Mouse (Mus musculus): ENCODE results near the gene Scnm1. TPM values are rescaled to one million over a fixed set of nuclear protein-coding genes. Genes with fewer than 3 reads are reported as not detected.

The Scnm1 gene
- total RNA-seq (2021) (10 to 100 TPM; 28.3 to 32.1 TPM), polyA plus RNA-seq (2012; rRNA removed) (46.8 and 67.9 TPM in 2 replicates)
- long read RNA-seq, transcript Scnm1-201 (7 exons, 1,054 nt) = major isoform, 16 of 22 reads
- long read RNA-seq, partial matches to known transcripts = 0 of 22 reads
- long read RNA-seq, other reads (novel, unspliced or antisense) = 3 of 22 reads

GRCm38 (mm10) chr3:95133680-95134101, at the start of gene Scnm1, which contains the start of gene Lysmd1:
TSS of gene Scnm1 (minus strand) at chr3:95134011.
TSS of gene Lysmd1 (plus strand) at chr3:95134088.
- H3K4me1 ChIP-seq (ENCODE audit: control insufficient read depth, insufficient read depth, low read length) = peaks cover 6% of the 10 kb centered on the region

GRCm38 (mm10) chr3:95181841-95182240, 48.0 kb upstream of the Scnm1 start:
- H3K36me3 ChIP-seq (ENCODE audit: control insufficient read depth, insufficient read depth, low read length) = no peaks in the 10 kb centered on the region
- H3K4me1 ChIP-seq (ENCODE audit: control insufficient read depth, insufficient read depth, low read length) = no peaks in the 10 kb centered on the region
- no peaks in the 10 kb centered on the region for H3K27me3 ChIP-seq (ENCODE audit: control insufficient read depth, insufficient read depth, low read length)
- TF ChIP-seq POLR2A (IDR thresholded peaks at IDR 0.05; ENCODE audit: insufficient read depth, low read depth, low read length) (no peak), EP300 (IDR thresholded peaks at IDR 0.05; ENCODE audit: insufficient read depth, low read depth, low read length) (no peak), CTCF (IDR thresholded peaks at IDR 0.05) (no peak)
- no peak overlapping the region for H3K9ac ChIP-seq (ENCODE audit: low read depth, low read length)
- DNase-seq = no peak
- 48% methylated on average over 1 of the region's 1 CpGs for WGBS
- intact Hi-C loops (cut with DNase I) = no loop called here
- no peaks in the 10 kb centered on the region for H3K79me2 ChIP-seq (replicated peaks; ENCODE audit: control insufficient read depth, insufficient read depth, low read length)
- no peak overlapping the region for H3K4me3 ChIP-seq
- H3K27ac ChIP-seq = no peak overlapping the region

More at GRCm38 (mm10) chr3:95133680-95134101, at the start of gene Scnm1, which contains the start of gene Lysmd1:
- intact Hi-C loops (cut with DNase I) = loop anchor here (2.0 kb wide), 1 partner anchor 23 kb away; the partner anchor contains the start of gene Vps72
- H3K4me3 ChIP-seq = peak within 1 kb of the TSS; percentile 86
- peak within 1 kb of the TSS; percentile 73 for H3K9ac ChIP-seq (ENCODE audit: low read depth, low read length)
- H3K79me2 ChIP-seq (replicated peaks; ENCODE audit: control insufficient read depth, insufficient read depth, low read length) = no peaks in the 10 kb centered on the region
- DNase-seq = peak; percentile 90 to 93
- WGBS = under 1% methylated on average over 20 of the region's 20 CpGs
- no peaks in the 10 kb centered on the region for H3K27me3 ChIP-seq (ENCODE audit: control insufficient read depth, insufficient read depth, low read length)
- peak within 1 kb of the TSS; percentile 93 for H3K27ac ChIP-seq
- TF ChIP-seq CTCF (IDR thresholded peaks at IDR 0.05) = peak; percentile 46
- TF ChIP-seq POLR2A (IDR thresholded peaks at IDR 0.05; ENCODE audit: insufficient read depth, low read depth, low read length) = peak; percentile 71
- no peak for TF ChIP-seq EP300 (IDR thresholded peaks at IDR 0.05; ENCODE audit: insufficient read depth, low read depth, low read length)
- H3K36me3 ChIP-seq (ENCODE audit: control insufficient read depth, insufficient read depth, low read length) = no peaks in the 10 kb centered on the region; the same call in 1 of the 2 replicates

GRCm38 (mm10) chr3:95179890-95180289, 46.1 kb upstream of the Scnm1 start:
- DNase-seq = no peak
- no peaks in the 10 kb centered on the region for H3K4me1 ChIP-seq (ENCODE audit: control insufficient read depth, insufficient read depth, low read length)
- intact Hi-C loops (cut with DNase I) = no loop called here

GRCm38 (mm10) chr3:95178948-95179347, 45.1 kb upstream of the Scnm1 start:
- H3K79me2 ChIP-seq (replicated peaks; ENCODE audit: control insufficient read depth, insufficient read depth, low read length) = no peaks in the 10 kb centered on the region
- WGBS = 83% methylated on average over 5 of the region's 5 CpGs
- no peak overlapping the region for H3K9ac ChIP-seq (ENCODE audit: low read depth, low read length)
- no peak for TF ChIP-seq POLR2A (IDR thresholded peaks at IDR 0.05; ENCODE audit: insufficient read depth, low read depth, low read length)
- TF ChIP-seq CTCF (IDR thresholded peaks at IDR 0.05) = no peak
- no peak for TF ChIP-seq EP300 (IDR thresholded peaks at IDR 0.05; ENCODE audit: insufficient read depth, low read depth, low read length)
- DNase-seq = no peak
- no peaks in the 10 kb centered on the region for H3K36me3 ChIP-seq (ENCODE audit: control insufficient read depth, insufficient read depth, low read length)
- no peak overlapping the region for H3K27ac ChIP-seq
- no peaks in the 10 kb centered on the region for H3K27me3 ChIP-seq (ENCODE audit: control insufficient read depth, insufficient read depth, low read length)
- H3K4me1 ChIP-seq (ENCODE audit: control insufficient read depth, insufficient read depth, low read length) = no peaks in the 10 kb centered on the region
- intact Hi-C loops (cut with DNase I) = no loop called here
- no peak overlapping the region for H3K4me3 ChIP-seq

More at GRCm38 (mm10) chr3:95179890-95180289, 46.1 kb upstream of the Scnm1 start:
- TF ChIP-seq CTCF (IDR thresholded peaks at IDR 0.05) (no peak), EP300 (IDR thresholded peaks at IDR 0.05; ENCODE audit: insufficient read depth, low read depth, low read length) (no peak), POLR2A (IDR thresholded peaks at IDR 0.05; ENCODE audit: insufficient read depth, low read depth, low read length) (no peak)
- no peaks in the 10 kb centered on the region for H3K36me3 ChIP-seq (ENCODE audit: control insufficient read depth, insufficient read depth, low read length)
- no peaks in the 10 kb centered on the region for H3K27me3 ChIP-seq (ENCODE audit: control insufficient read depth, insufficient read depth, low read length)
- no peak overlapping the region for H3K9ac ChIP-seq (ENCODE audit: low read depth, low read length)
- no peak overlapping the region for H3K4me3 ChIP-seq
- WGBS = 62% methylated on average over 3 of the region's 3 CpGs
- H3K27ac ChIP-seq = no peak overlapping the region
- no peaks in the 10 kb centered on the region for H3K79me2 ChIP-seq (replicated peaks; ENCODE audit: control insufficient read depth, insufficient read depth, low read length)

- H3K27ac ChIP-seq = no peak overlapping the region
- no peak overlapping the region for H3K4me3 ChIP-seq
- DNase-seq = no peak
- H3K27me3 ChIP-seq (ENCODE audit: control insufficient read depth, insufficient read depth, low read length) = no peaks in the 10 kb centered on the region; the same call in 1 of the 2 replicates
- H3K9ac ChIP-seq (ENCODE audit: low read depth, low read length) = no peak overlapping the region
- H3K4me1 ChIP-seq (ENCODE audit: control insufficient read depth, insufficient read depth, low read length) = no peaks in the 10 kb centered on the region
- no peaks in the 10 kb centered on the region for H3K79me2 ChIP-seq (replicated peaks; ENCODE audit: control insufficient read depth, insufficient read depth, low read length)
- intact Hi-C loops (cut with DNase I) = no loop called here
- no peaks in the 10 kb centered on the region for H3K36me3 ChIP-seq (ENCODE audit: control insufficient read depth, insufficient read depth, low read length)
- TF ChIP-seq EP300 (IDR thresholded peaks at IDR 0.05; ENCODE audit: insufficient read depth, low read depth, low read length) (no peak), POLR2A (IDR thresholded peaks at IDR 0.05; ENCODE audit: insufficient read depth, low read depth, low read length) (no peak), CTCF (IDR thresholded peaks at IDR 0.05) (no peak)
- 69% methylated on average over 6 of the region's 6 CpGs for WGBS
Measured at GRCm38 (mm10) chr3:95177583-95177982, 43.8 kb upstream of the Scnm1 start.

GRCm38 (mm10) chr3:95176500-95176899, 42.7 kb upstream of the Scnm1 start:
- Histone ChIP-seq H3K27me3 (ENCODE audit: control insufficient read depth, insufficient read depth, low read length) (no peaks in the 10 kb centered on the region; the same call in 1 of the 2 replicates), H3K4me3 (no peak overlapping the region), H3K4me1 (ENCODE audit: control insufficient read depth, insufficient read depth, low read length) (no peaks in the 10 kb centered on the region), H3K36me3 (ENCODE audit: control insufficient read depth, insufficient read depth, low read length) (no peaks in the 10 kb centered on the region), H3K9ac (ENCODE audit: low read depth, low read length) (no peak overlapping the region), H3K27ac (no peak overlapping the region), H3K79me2 (replicated peaks; ENCODE audit: control insufficient read depth, insufficient read depth, low read length) (no peaks in the 10 kb centered on the region)
- TF ChIP-seq EP300 (IDR thresholded peaks at IDR 0.05; ENCODE audit: insufficient read depth, low read depth, low read length) (no peak), POLR2A (IDR thresholded peaks at IDR 0.05; ENCODE audit: insufficient read depth, low read depth, low read length) (no peak), CTCF (IDR thresholded peaks at IDR 0.05) (no peak)
- DNase-seq = no peak
- intact Hi-C loops (cut with DNase I) = no loop called here
- WGBS = 73% methylated on average over 3 of the region's 3 CpGs
